Mouse (Mus musculus): Measurements from ENCODE around the gene Ctse. TPM values are rescaled to one million over a fixed set of nuclear protein-coding genes. Genes with fewer than 3 reads are reported as not detected.

Gene Ctse
- total and polyA plus RNA-seq, 3 experiments, result 1.4 to 11.6 (median 1.7) TPM

- in situ Hi-C loops (cut with MboI; ENCODE audit: low pct_ligation_motif_present, low pct_unique_long_range_greater_than_20kb, low sequenced_read_pairs) (no loop called here), dilution Hi-C loops (cut with MboI; ENCODE audit: extremely low pct_ligation_motif_present, extremely low pct_unique_long_range_greater_than_20kb, low sequenced_read_pairs) (no loop called here)
- Histone ChIP-seq H3K27ac (ENCODE audit: insufficient read depth, low read depth) (peak overlapping the region; percentile 92), H3K9me3 (replicated peaks; ENCODE audit: low read length) (no peaks in the 10 kb centered on the region), H3K79me2 (replicated peaks; ENCODE audit: control insufficient read depth, extremely low read depth, insufficient read depth, poor library complexity, severe bottlenecking) (peaks cover 12% of the 10 kb centered on the region), H3K4me3 (replicated peaks in 1 of 3; ENCODE audit: low read depth in 2 of 3, low read length in 2 of 3, poor library complexity in 1 of 3) (peak overlapping the region in 2 of 3 experiments; percentile 8 to 54), H3K36me3 (replicated peaks in 1 of 2; ENCODE audit: control insufficient read depth in 1 of 2, insufficient read depth in 1 of 2, low read length in 1 of 2) (no peaks in the 10 kb centered on the region), H3K27me3 (replicated peaks) (no peaks in the 10 kb centered on the region), H3K4me1 (ENCODE audit: control insufficient read depth in 1 of 2, insufficient read depth in 2 of 2) (peaks cover 4% of the 10 kb centered on the region in 2 experiments; a peak in 3 of 4 replicates), H3K4me2 (ENCODE audit: insufficient read depth, low read depth, poor library complexity, severe bottlenecking) (peak overlapping the region; percentile 58), H3K9ac (ENCODE audit: insufficient read depth, low read depth) (peak overlapping the region; percentile 4; the same call in 1 of the 2 replicates)
- peak; percentile 82 for DNase-seq (ENCODE audit: extremely low read depth)
- TF ChIP-seq BHLHE40 (IDR thresholded peaks at IDR 0.05; ENCODE audit: low read depth, low read length), result peak; percentile 79
- peak; percentile 10; the same call in 1 of the 2 replicates for TF ChIP-seq ETS1 (conservative IDR thresholded peaks at IDR 0.05; ENCODE audit: low read depth, low read length)
- TF ChIP-seq MEF2A (IDR thresholded peaks at IDR 0.05; ENCODE audit: borderline replicate concordance, low read depth, low read length), result 0 out of 2 replicates have a peak, but pooled peaks have one; percentile 30
- no peak for TF ChIP-seq IRF4 (IDR thresholded peaks at IDR 0.05; ENCODE audit: low read depth, low read length)
- peak; percentile 48; the same call in 1 of the 2 replicates for TF ChIP-seq TCF12 (IDR thresholded peaks at IDR 0.05; ENCODE audit: low read depth, low read length)
Measured at GRCm38 (mm10) chr1:131642251-131642650, 4.1 kb downstream of the Ctse start.

DNA sequence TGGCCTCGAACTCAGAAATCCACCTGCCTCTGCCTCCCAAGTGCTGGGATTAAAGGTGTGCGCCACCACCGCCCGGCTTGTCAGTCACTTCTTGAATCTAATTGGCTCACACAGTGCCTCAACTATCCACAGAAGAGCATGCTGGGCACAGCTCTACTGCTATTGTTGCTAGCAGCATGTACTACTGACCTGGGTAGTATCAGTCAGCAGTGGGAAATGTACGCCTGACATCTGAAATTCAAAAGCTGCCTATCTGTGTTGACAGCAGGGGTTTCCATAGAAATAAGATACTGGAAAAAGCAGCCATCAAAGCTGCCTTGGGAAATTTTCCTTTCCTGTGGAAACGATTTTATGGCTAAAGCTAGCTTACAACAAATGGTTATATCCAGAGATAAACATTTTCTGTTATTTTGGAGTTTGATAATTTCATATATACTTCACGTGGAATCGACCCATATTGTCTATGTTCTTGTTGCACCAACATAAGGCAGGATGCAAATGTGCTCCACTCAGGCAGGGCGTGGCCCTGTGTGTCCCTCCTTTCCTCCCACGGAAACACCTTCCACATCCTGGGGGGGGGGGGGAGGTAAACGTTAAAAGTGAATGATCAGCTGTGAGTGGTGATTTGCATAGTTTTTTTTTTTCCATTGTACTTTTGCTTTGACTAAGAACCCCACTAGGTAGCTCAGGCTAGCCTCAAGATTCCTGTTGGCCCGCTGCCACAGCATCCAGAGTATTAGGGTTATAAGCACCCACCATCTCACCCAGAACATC is 14.8 kb downstream of the Ctse start:
- Histone ChIP-seq H3K27me3 (replicated peaks) (no peaks in the 10 kb centered on the region), H3K4me3 (replicated peaks in 1 of 3; ENCODE audit: low read depth in 2 of 3, low read length in 2 of 3, poor library complexity in 1 of 3) (no peak overlapping the region), H3K9ac (ENCODE audit: insufficient read depth, low read depth) (no peak overlapping the region), H3K4me1 (ENCODE audit: control insufficient read depth in 1 of 2, insufficient read depth in 2 of 2) (peaks cover 5 to 48% of the 10 kb centered on the region in 2 experiments), H3K79me2 (replicated peaks; ENCODE audit: control insufficient read depth, extremely low read depth, insufficient read depth, poor library complexity, severe bottlenecking) (no peaks in the 10 kb centered on the region), H3K9me3 (replicated peaks; ENCODE audit: low read length) (no peaks in the 10 kb centered on the region), H3K27ac (ENCODE audit: insufficient read depth, low read depth) (no peak overlapping the region), H3K36me3 (replicated peaks in 1 of 2; ENCODE audit: control insufficient read depth in 1 of 2, insufficient read depth in 1 of 2, low read length in 1 of 2) (peaks cover 3% of the 10 kb centered on the region in 2 experiments), H3K4me2 (ENCODE audit: insufficient read depth, low read depth, poor library complexity, severe bottlenecking) (peak overlapping the region; percentile 16; the same call in 1 of the 2 replicates)
- in situ Hi-C loops (cut with MboI; ENCODE audit: low pct_ligation_motif_present, low pct_unique_long_range_greater_than_20kb, low sequenced_read_pairs) (loop anchor here (10.0 kb wide), 1 partner anchor 62 kb away; no protein-coding TSS in a partner anchor), dilution Hi-C loops (cut with MboI; ENCODE audit: extremely low pct_ligation_motif_present, extremely low pct_unique_long_range_greater_than_20kb, low sequenced_read_pairs) (no loop called here)
- TF ChIP-seq MAFK (IDR thresholded peaks at IDR 0.05; ENCODE audit: insufficient replicate concordance, low read length) (0 out of 2 replicates have a peak, but pooled peaks have one; percentile 54), CHD2 (IDR thresholded peaks at IDR 0.05; ENCODE audit: low read length) (peak; percentile 76), JUND (conservative IDR thresholded peaks at IDR 0.05; ENCODE audit: low read depth, low read length) (peak; percentile 81), RCOR1 (conservative IDR thresholded peaks at IDR 0.05; ENCODE audit: low read depth, low read length) (0 out of 2 replicates have a peak, but pooled peaks have one; percentile 32), ZNF384 (IDR thresholded peaks at IDR 0.05; ENCODE audit: low read depth, low read length) (peak; percentile 97), MEF2A (IDR thresholded peaks at IDR 0.05; ENCODE audit: borderline replicate concordance, low read depth, low read length) (peak; percentile 80; the same call in 1 of the 2 replicates), TCF12 (IDR thresholded peaks at IDR 0.05; ENCODE audit: low read depth, low read length) (peak; percentile 77), ELF1 (IDR thresholded peaks at IDR 0.05; ENCODE audit: low read depth, low read length) (no peak), EP300 (IDR thresholded peaks at IDR 0.05; ENCODE audit: low read length) (peak; percentile 90), SIN3A (IDR thresholded peaks at IDR 0.05; ENCODE audit: low read length) (peak; percentile 90), IRF4 (IDR thresholded peaks at IDR 0.05; ENCODE audit: low read depth, low read length) (peak; percentile 94), ETS1 (conservative IDR thresholded peaks at IDR 0.05; ENCODE audit: low read depth, low read length) (peak; percentile 98), ZKSCAN1 (IDR thresholded peaks at IDR 0.05; ENCODE audit: borderline replicate concordance, low read depth, low read length) (no peak), MAZ (IDR thresholded peaks at IDR 0.05; ENCODE audit: low read depth, low read length) (peak; percentile 89), USF2 (conservative IDR thresholded peaks at IDR 0.05; ENCODE audit: low read depth, low read length) (no peak), JUN (IDR thresholded peaks at IDR 0.05; ENCODE audit: insufficient read depth, low read depth, low read length) (peak; percentile 37), MYC (IDR thresholded peaks at IDR 0.05; ENCODE audit: low read depth, low read length) (0 out of 2 replicates have a peak, but pooled peaks have one; percentile 11), NRF1 (IDR thresholded peaks at IDR 0.05; ENCODE audit: low read depth, low read length) (no peak), TBP (conservative IDR thresholded peaks at IDR 0.05; ENCODE audit: low read depth, low read length) (0 out of 2 replicates have a peak, but pooled peaks have one; percentile 5), CHD1 (IDR thresholded peaks at IDR 0.05; ENCODE audit: low read depth, low read length) (no peak), POLR2AphosphoS2 (IDR thresholded peaks at IDR 0.05; ENCODE audit: low read depth, low read length) (no peak), HCFC1 (IDR thresholded peaks at IDR 0.05; ENCODE audit: low read depth, low read length) (peak; percentile 20; the same call in 1 of the 2 replicates), USF1 (IDR thresholded peaks at IDR 0.05; ENCODE audit: low read depth, low read length) (no peak), BHLHE40 (IDR thresholded peaks at IDR 0.05; ENCODE audit: low read depth, low read length) (peak; percentile 63)
- peak; percentile 87 for DNase-seq (ENCODE audit: extremely low read depth)

All from CH12.LX (cell line).